Mouse (Mus musculus): ENCODE measurements around the gene Hcn2. TPM values are rescaled to one million over a fixed set of nuclear protein-coding genes. Genes with fewer than 3 reads are reported as not detected.
A peak's percentile ranks its signal among the peaks of the same experiment; 100 is the strongest.

Hcn2 gene
- polyA plus RNA-seq, 1 experiment from 2014 or later = not detected

- Histone ChIP-seq H3K27me3 (ENCODE audit: control insufficient read depth, insufficient read depth, low read length) (no peaks in the 10 kb centered on the region), H3K4me3 (replicated peaks; ENCODE audit: low read length) (0 out of 2 replicates have a peak overlapping the region, but pooled peaks have one; percentile 99), H3K4me2 (ENCODE audit: low read depth, low read length) (no peak overlapping the region; the same call in 1 of the 2 replicates), H3K9ac (ENCODE audit: low read length) (no peak overlapping the region), H3K27ac (ENCODE audit: low read length) (no peak overlapping the region), H3K4me1 (ENCODE audit: control insufficient read depth, insufficient read depth, low read length) (peaks cover 32% of the 10 kb centered on the region), H3K9me3 (replicated peaks; ENCODE audit: control insufficient read depth, low read length) (no peaks in the 10 kb centered on the region; the same call in 1 of the 2 replicates), H3K36me3 (ENCODE audit: control insufficient read depth, insufficient read depth, low read length) (no peaks in the 10 kb centered on the region)
- WGBS = 2% methylated on average over 5 of the region's 5 CpGs
- no peak for ATAC-seq (ENCODE audit: insufficient read depth, low FRiP score)
Measured at GRCm38 (mm10) chr10:79768400-79768799, 52.0 kb downstream of the Hcn2 start.

- no peak overlapping the region for H3K9ac ChIP-seq (ENCODE audit: low read length)
- H3K27me3 ChIP-seq (ENCODE audit: control insufficient read depth, insufficient read depth, low read length) = no peaks in the 10 kb centered on the region
- H3K9me3 ChIP-seq (replicated peaks; ENCODE audit: control insufficient read depth, low read length) = no peaks in the 10 kb centered on the region; the same call in 1 of the 2 replicates
- 29% methylated on average over 4 of the region's 4 CpGs for WGBS
- ATAC-seq (ENCODE audit: insufficient read depth, low FRiP score) = no peak
- no peak overlapping the region for H3K4me2 ChIP-seq (ENCODE audit: low read depth, low read length)
- H3K4me3 ChIP-seq (replicated peaks; ENCODE audit: low read length) = no peak overlapping the region
- no peaks in the 10 kb centered on the region for H3K36me3 ChIP-seq (ENCODE audit: control insufficient read depth, insufficient read depth, low read length)
- H3K27ac ChIP-seq (ENCODE audit: low read length) = no peak overlapping the region
- peaks cover 26% of the 10 kb centered on the region for H3K4me1 ChIP-seq (ENCODE audit: control insufficient read depth, insufficient read depth, low read length)
Measured at GRCm38 (mm10) chr10:79769329-79769728, 52.9 kb downstream of the Hcn2 start.

- H3K27ac ChIP-seq (ENCODE audit: low read length) = no peak overlapping the region
- WGBS = 94% methylated on average over 3 of the region's 3 CpGs
Measured at GRCm38 (mm10) chr10:79772320-79772719, 55.9 kb downstream of the Hcn2 start.

GRCm38 (mm10) chr10:79773208-79773607, 56.8 kb downstream of the Hcn2 start:
- Histone ChIP-seq H3K27me3 (ENCODE audit: control insufficient read depth, insufficient read depth, low read length) (no peaks in the 10 kb centered on the region), H3K4me2 (ENCODE audit: low read depth, low read length) (no peak overlapping the region), H3K4me1 (ENCODE audit: control insufficient read depth, insufficient read depth, low read length) (peaks cover 19% of the 10 kb centered on the region), H3K36me3 (ENCODE audit: control insufficient read depth, insufficient read depth, low read length) (no peaks in the 10 kb centered on the region), H3K27ac (ENCODE audit: low read length) (no peak overlapping the region), H3K9me3 (replicated peaks; ENCODE audit: control insufficient read depth, low read length) (peaks cover 2% of the 10 kb centered on the region; the same call in 1 of the 2 replicates), H3K9ac (ENCODE audit: low read length) (no peak overlapping the region), H3K4me3 (replicated peaks; ENCODE audit: low read length) (no peak overlapping the region)
- ATAC-seq (ENCODE audit: insufficient read depth, low FRiP score) = no peak
- 90% methylated on average over 2 of the region's 2 CpGs for WGBS

More at GRCm38 (mm10) chr10:79772320-79772719, 55.9 kb downstream of the Hcn2 start:
- Histone ChIP-seq H3K9ac (ENCODE audit: low read length) (no peak overlapping the region), H3K4me3 (replicated peaks; ENCODE audit: low read length) (no peak overlapping the region), H3K27me3 (ENCODE audit: control insufficient read depth, insufficient read depth, low read length) (no peaks in the 10 kb centered on the region), H3K36me3 (ENCODE audit: control insufficient read depth, insufficient read depth, low read length) (no peaks in the 10 kb centered on the region), H3K4me2 (ENCODE audit: low read depth, low read length) (no peak overlapping the region), H3K4me1 (ENCODE audit: control insufficient read depth, insufficient read depth, low read length) (peaks cover 15% of the 10 kb centered on the region), H3K9me3 (replicated peaks; ENCODE audit: control insufficient read depth, low read length) (peaks cover 2% of the 10 kb centered on the region; the same call in 1 of the 2 replicates)
- no peak for ATAC-seq (ENCODE audit: insufficient read depth, low FRiP score)

- Histone ChIP-seq H3K9ac (ENCODE audit: low read length) (no peak overlapping the region), H3K4me3 (replicated peaks; ENCODE audit: low read length) (no peak overlapping the region), H3K27ac (ENCODE audit: low read length) (no peak overlapping the region), H3K4me1 (ENCODE audit: control insufficient read depth, insufficient read depth, low read length) (peaks cover 27% of the 10 kb centered on the region), H3K9me3 (replicated peaks; ENCODE audit: control insufficient read depth, low read length) (peaks cover 2% of the 10 kb centered on the region; the same call in 1 of the 2 replicates), H3K36me3 (ENCODE audit: control insufficient read depth, insufficient read depth, low read length) (no peaks in the 10 kb centered on the region), H3K27me3 (ENCODE audit: control insufficient read depth, insufficient read depth, low read length) (no peaks in the 10 kb centered on the region), H3K4me2 (ENCODE audit: low read depth, low read length) (no peak overlapping the region)
- 69% methylated on average over 5 of the region's 5 CpGs for WGBS
- ATAC-seq (ENCODE audit: insufficient read depth, low FRiP score) = no peak
Measured at GRCm38 (mm10) chr10:79774486-79775279, 58.2 kb downstream of the Hcn2 start.

- peaks cover 36% of the 10 kb centered on the region for H3K4me1 ChIP-seq (ENCODE audit: control insufficient read depth, insufficient read depth, low read length)
- H3K4me3 ChIP-seq (replicated peaks; ENCODE audit: low read length) = peak within 1 kb of the TSS; percentile 56
- H3K36me3 ChIP-seq (ENCODE audit: control insufficient read depth, insufficient read depth, low read length) = no peaks in the 10 kb centered on the region; the same call in 1 of the 2 replicates
- peak within 1 kb of the TSS; percentile 84 for H3K9ac ChIP-seq (ENCODE audit: low read length)
- H3K27me3 ChIP-seq (ENCODE audit: control insufficient read depth, insufficient read depth, low read length) = no peaks in the 10 kb centered on the region
- H3K27ac ChIP-seq (ENCODE audit: low read length) = peak within 1 kb of the TSS; percentile 54
- 1% methylated on average over 38 of the region's 39 CpGs for WGBS
- no peak for ATAC-seq (ENCODE audit: insufficient read depth, low FRiP score)
- H3K4me2 ChIP-seq (ENCODE audit: low read depth, low read length) = peak within 1 kb of the TSS; percentile 73
- H3K9me3 ChIP-seq (replicated peaks; ENCODE audit: control insufficient read depth, low read length) = peaks cover 2% of the 10 kb centered on the region; the same call in 1 of the 2 replicates
Measured at GRCm38 (mm10) chr10:79777103-79777531, 60.7 kb downstream of the Hcn2 start, which contains the start of gene Fstl3. TSS of gene Fstl3 (plus strand) at chr10:79777272.

GRCm38 (mm10) chr10:79778006-79778405, 61.6 kb downstream of the Hcn2 start:
- H3K36me3 ChIP-seq (ENCODE audit: control insufficient read depth, insufficient read depth, low read length) = no peaks in the 10 kb centered on the region; the same call in 1 of the 2 replicates
- H3K27me3 ChIP-seq (ENCODE audit: control insufficient read depth, insufficient read depth, low read length) = no peaks in the 10 kb centered on the region
- H3K9ac ChIP-seq (ENCODE audit: low read length) = peak overlapping the region; percentile 84
- peaks cover 36% of the 10 kb centered on the region for H3K4me1 ChIP-seq (ENCODE audit: control insufficient read depth, insufficient read depth, low read length)
- peak overlapping the region; percentile 54 for H3K27ac ChIP-seq (ENCODE audit: low read length)
- 0 out of 2 replicates have a peak, but pooled peaks cover 2% of the 10 kb centered on the region for H3K9me3 ChIP-seq (replicated peaks; ENCODE audit: control insufficient read depth, low read length)
- H3K4me3 ChIP-seq (replicated peaks; ENCODE audit: low read length) = peak overlapping the region; percentile 56
- H3K4me2 ChIP-seq (ENCODE audit: low read depth, low read length) = peak overlapping the region; percentile 73
- 12% methylated on average over 15 of the region's 15 CpGs for WGBS
- 0 out of 2 replicates have a peak, but pooled peaks have one; percentile 9 for ATAC-seq (ENCODE audit: insufficient read depth, low FRiP score)

- no peaks in the 10 kb centered on the region; the same call in 1 of the 2 replicates for H3K36me3 ChIP-seq (ENCODE audit: control insufficient read depth, insufficient read depth, low read length)
- peaks cover 36% of the 10 kb centered on the region for H3K4me1 ChIP-seq (ENCODE audit: control insufficient read depth, insufficient read depth, low read length)
- no peak overlapping the region for H3K9ac ChIP-seq (ENCODE audit: low read length)
- WGBS = 32% methylated on average over 2 of the region's 2 CpGs
- no peak for ATAC-seq (ENCODE audit: insufficient read depth, low FRiP score)
- H3K27me3 ChIP-seq (ENCODE audit: control insufficient read depth, insufficient read depth, low read length) = no peaks in the 10 kb centered on the region
- H3K4me3 ChIP-seq (replicated peaks; ENCODE audit: low read length) = no peak overlapping the region
- 0 out of 2 replicates have a peak, but pooled peaks cover 2% of the 10 kb centered on the region for H3K9me3 ChIP-seq (replicated peaks; ENCODE audit: control insufficient read depth, low read length)
- H3K4me2 ChIP-seq (ENCODE audit: low read depth, low read length) = peak overlapping the region; percentile 84; the same call in 1 of the 2 replicates
- no peak overlapping the region for H3K27ac ChIP-seq (ENCODE audit: low read length)
Measured at GRCm38 (mm10) chr10:79779193-79779592, 62.8 kb downstream of the Hcn2 start.

All from stomach, embryonic 16.5 days (tissue).